Mouse (Mus musculus) lung, adult 2 months (tissue): ENCODE data around the gene Snapin. TPM values are rescaled to one million over a fixed set of nuclear protein-coding genes. Genes with fewer than 3 reads are reported as not detected.
A peak's percentile ranks its signal among the peaks of the same experiment; 100 is the strongest.

Experiments used
- DNase-seq: peaks from one replicate; pipeline ENCODE4 v3.0.0; 2022
- H3K4me1 ChIP-seq: fragments of 200-500 bp; 2 replicates; pipeline ENCODE4 v1.6.1; 2011; ENCODE audit warnings: low read length; ENCODE audit not compliant: control insufficient read depth, insufficient read depth
- H3K4me3 ChIP-seq: fragments of 200-500 bp; replicated peaks from 2 replicates; pipeline ENCODE3; 2011; ENCODE audit warnings: low read depth, mild to moderate bottlenecking, control low read depth, low read length; ENCODE audit errors: extremely low read depth
- CTCF ChIP-seq: fragments of 200-500 bp; IDR thresholded peaks from 2 replicates; pipeline ENCODE4 v1.5.1; 2011; ENCODE audit warnings: mild to moderate bottlenecking, low read length, control low read depth; ENCODE audit not compliant: insufficient read depth
- POLR2A ChIP-seq: fragments of 200-500 bp; IDR thresholded peaks from 2 replicates; pipeline ENCODE4 v1.6.1; 2011; ENCODE audit warnings: low read depth, mild to moderate bottlenecking, control low read depth, low read length, borderline replicate concordance; ENCODE audit errors: extremely low read depth
- WGBS: fragments of 180-500 bp; shearing (Covaris S2); methylation state at CpG from one replicate; pipeline ENCODE4 v1.1.7; 2018; 5-methylcytosine and 5-hydroxymethylcytosine counted together
- polyA plus RNA-seq: library from polyadenylated mRNA; depleted of rRNA; stranded (reverse); fragments of >200 nt; gene quantifications from 2 replicates; pipeline ENCODE4 v1.2.3, GENCODE M21; 2012

Gene Snapin
- polyA plus RNA-seq, 1 experiment = 47.3 TPM

GRCm38 (mm10) chr3:90508287-90508949 lies 17.6 kb upstream of the Snapin start:
- Histone ChIP-seq H3K4me3 (peak overlapping the region; percentile 81), H3K4me1 (peaks cover 4% of the 10 kb centered on the region; the same call in 1 of the 2 replicates)
- WGBS = 3% methylated on average over 20 of the region's 20 CpGs
- DNase-seq = no peak
- TF ChIP-seq POLR2A (no peak), CTCF (no peak)

- DNase-seq = no peak
- 63% methylated on average over 3 of the region's 3 CpGs for WGBS
- TF ChIP-seq CTCF = no peak
- TF ChIP-seq POLR2A = no peak
- H3K4me1 ChIP-seq = peaks cover 4% of the 10 kb centered on the region; the same call in 1 of the 2 replicates
- H3K4me3 ChIP-seq = no peak overlapping the region
Observed at GRCm38 (mm10) chr3:90506362-90506761, 15.5 kb upstream of the Snapin start.

- peaks cover 4% of the 10 kb centered on the region; the same call in 1 of the 2 replicates for H3K4me1 ChIP-seq
- DNase-seq = no peak
- no peak for TF ChIP-seq POLR2A
- TF ChIP-seq CTCF = no peak
- no peak overlapping the region for H3K4me3 ChIP-seq
- 81% methylated on average over 5 of the region's 5 CpGs for WGBS
Observed at GRCm38 (mm10) chr3:90505216-90505615, 14.4 kb upstream of the Snapin start.

- TF ChIP-seq CTCF = no peak
- no peak for TF ChIP-seq POLR2A
- Histone ChIP-seq H3K4me1 (peaks cover 4% of the 10 kb centered on the region; the same call in 1 of the 2 replicates), H3K4me3 (no peak overlapping the region)
- no peak for DNase-seq
- WGBS = 72% methylated on average over 4 of the region's 4 CpGs
Observed at GRCm38 (mm10) chr3:90503444-90503843, 12.6 kb upstream of the Snapin start.

GRCm38 (mm10) chr3:90497597-90497996 lies 6.8 kb upstream of the Snapin start:
- TF ChIP-seq CTCF (no peak), POLR2A (no peak)
- H3K4me1 ChIP-seq = no peaks in the 10 kb centered on the region
- no peak overlapping the region for H3K4me3 ChIP-seq
- DNase-seq = no peak

- DNase-seq = no peak
- Histone ChIP-seq H3K4me3 (no peak overlapping the region), H3K4me1 (no peaks in the 10 kb centered on the region)
- no peak for TF ChIP-seq CTCF
- no peak for TF ChIP-seq POLR2A
- 75% methylated on average over 7 of the region's 7 CpGs for WGBS
Observed at GRCm38 (mm10) chr3:90495850-90496525, 5.2 kb upstream of the Snapin start.

- no peak for DNase-seq
- 60% methylated on average over 4 of the region's 4 CpGs for WGBS
Observed at GRCm38 (mm10) chr3:90493831-90494540, 3.2 kb upstream of the Snapin start.

GRCm38 (mm10) chr3:90491350-90491749 lies 517 bp upstream of the Snapin start:
- WGBS = 37% methylated on average over 2 of the region's 2 CpGs
- Histone ChIP-seq H3K4me1 (peaks cover 3% of the 10 kb centered on the region; the same call in 1 of the 2 replicates), H3K4me3 (no peak overlapping the region)
- no peak for TF ChIP-seq POLR2A
- TF ChIP-seq CTCF = 0 out of 2 replicates have a peak, but pooled peaks have one; percentile 4
- no peak for DNase-seq

More at GRCm38 (mm10) chr3:90493831-90494540, 3.2 kb upstream of the Snapin start:
- Histone ChIP-seq H3K4me3 (no peak overlapping the region), H3K4me1 (peaks cover 3% of the 10 kb centered on the region; the same call in 1 of the 2 replicates)
- TF ChIP-seq CTCF = no peak
- TF ChIP-seq POLR2A = no peak

GRCm38 (mm10) chr3:90488576-90488975 lies 2.3 kb downstream of the Snapin start:
- 83% methylated on average over 6 of the region's 6 CpGs for WGBS
- Histone ChIP-seq H3K4me3 (no peak overlapping the region), H3K4me1 (peaks cover 3% of the 10 kb centered on the region; the same call in 1 of the 2 replicates)
- TF ChIP-seq CTCF = no peak
- no peak for TF ChIP-seq POLR2A
- no peak for DNase-seq

GRCm38 (mm10) chr3:90486998-90487397 lies 3.8 kb downstream of the Snapin start:
- TF ChIP-seq POLR2A (no peak), CTCF (no peak)
- Histone ChIP-seq H3K4me1 (peaks cover 3% of the 10 kb centered on the region; the same call in 1 of the 2 replicates), H3K4me3 (no peak overlapping the region)
- 53% methylated on average over 5 of the region's 5 CpGs for whole genome bisulfite sequencing
- no peak for DNase-seq
